Mouse (Mus musculus): ENCODE results near the gene Bcat1.

The Bcat1 gene

DNA sequence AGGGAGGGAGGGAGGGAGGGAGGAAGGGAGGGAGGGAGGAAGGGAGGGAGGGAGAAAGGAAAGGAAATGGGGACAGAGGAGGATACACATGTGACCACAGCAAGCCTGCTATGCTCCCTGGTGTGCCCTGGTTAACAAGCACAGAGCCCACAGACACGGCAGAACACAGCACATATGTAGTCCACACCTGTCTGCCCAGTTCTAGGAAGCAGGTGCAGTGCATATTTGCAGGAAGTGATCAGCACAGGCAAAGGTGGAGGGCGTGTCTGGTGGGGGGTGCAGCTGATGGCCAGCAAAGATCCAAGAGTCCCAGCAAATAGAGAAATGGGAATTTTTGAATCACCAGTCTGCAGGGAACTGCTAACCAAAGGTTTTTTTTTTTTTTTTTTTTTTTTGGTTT is 23.3 kb downstream of the Bcat1 start:
- DNase-seq: no peak

GRCm38 (mm10) chr6:145050899-145051298 is 25.1 kb downstream of the Bcat1 start:
- no peak for DNase-seq

- no peak for DNase-seq
Observed at GRCm38 (mm10) chr6:145048131-145048997, 27.6 kb downstream of the Bcat1 start.

- DNase-seq: no peak
Observed at GRCm38 (mm10) chr6:145047445-145047857, 28.5 kb downstream of the Bcat1 start.

GRCm38 (mm10) chr6:145046266-145046890 is 29.6 kb downstream of the Bcat1 start:
- no peak for DNase-seq

DNA sequence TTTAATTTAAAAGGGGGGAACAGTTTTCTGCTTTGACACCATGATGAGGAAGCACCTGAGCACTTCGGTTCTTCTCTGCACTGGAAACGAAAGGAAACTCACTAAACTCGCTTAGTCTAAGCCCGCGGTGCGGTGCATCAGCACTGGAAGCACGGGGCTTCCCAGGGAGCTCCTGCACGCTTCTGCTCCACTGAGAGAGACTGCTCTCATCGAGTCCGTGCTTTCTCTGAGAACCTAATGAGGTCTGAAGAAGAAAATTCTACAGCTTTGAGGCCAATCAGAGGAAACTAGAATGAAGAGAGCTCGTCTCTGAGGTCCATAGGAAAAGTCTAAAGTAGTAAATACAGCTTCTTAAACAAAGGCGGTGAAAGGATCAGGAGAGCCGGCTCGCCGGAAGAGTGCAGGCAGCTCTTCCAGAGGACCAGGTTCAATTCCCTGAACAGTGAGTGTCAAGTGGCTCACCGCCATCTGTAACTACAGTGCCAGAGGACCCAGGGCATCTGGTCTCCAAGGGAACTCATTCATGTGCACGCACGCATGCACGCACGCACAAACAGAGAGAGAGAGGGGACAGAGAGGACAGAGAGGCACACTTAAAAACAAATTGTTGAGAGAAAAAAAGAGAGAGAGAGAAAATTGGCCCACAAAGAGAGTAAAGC is 30.9 kb downstream of the Bcat1 start:
- DNase-seq: no peak

DNA sequence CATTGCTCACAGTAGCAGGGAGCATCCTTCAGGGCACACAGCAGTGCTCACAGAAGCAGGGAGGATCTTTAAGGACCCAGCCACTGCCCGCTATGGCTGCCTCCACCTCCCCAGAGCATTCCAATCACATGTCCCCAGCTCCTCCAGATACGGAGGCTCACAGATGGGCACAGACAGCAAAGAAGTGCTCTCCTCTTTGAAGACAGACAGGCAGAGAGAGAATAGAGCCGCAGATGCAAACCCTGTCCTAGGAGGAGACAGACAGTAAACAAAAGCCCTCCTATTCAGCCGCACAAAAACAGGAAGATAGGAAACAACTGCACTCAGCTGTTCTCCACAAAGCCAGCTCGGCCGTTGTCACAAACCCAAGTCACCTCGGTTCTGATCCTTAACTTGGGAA is 35.3 kb downstream of the Bcat1 start:
- DNase-seq: no peak

DNA sequence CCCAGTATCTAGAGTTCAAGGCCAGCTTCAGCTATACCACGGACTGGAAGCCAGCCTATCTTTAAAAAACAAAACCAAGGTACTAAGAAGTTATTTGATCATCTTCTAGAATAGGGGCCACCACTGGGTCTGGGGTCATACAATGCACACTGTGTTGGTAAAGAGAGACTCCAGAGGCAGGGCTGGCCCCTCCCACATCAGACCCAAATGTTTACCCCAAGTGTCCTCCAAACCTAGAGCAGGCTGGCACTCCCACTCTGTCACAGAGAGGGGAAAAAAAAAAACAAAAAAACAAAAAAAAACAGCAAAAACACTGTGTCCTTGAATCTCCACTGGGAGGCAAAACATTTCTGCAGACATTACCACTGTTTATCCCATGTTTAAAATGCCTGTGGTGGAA is 38.4 kb downstream of the Bcat1 start:
- no peak for DNase-seq

DNA sequence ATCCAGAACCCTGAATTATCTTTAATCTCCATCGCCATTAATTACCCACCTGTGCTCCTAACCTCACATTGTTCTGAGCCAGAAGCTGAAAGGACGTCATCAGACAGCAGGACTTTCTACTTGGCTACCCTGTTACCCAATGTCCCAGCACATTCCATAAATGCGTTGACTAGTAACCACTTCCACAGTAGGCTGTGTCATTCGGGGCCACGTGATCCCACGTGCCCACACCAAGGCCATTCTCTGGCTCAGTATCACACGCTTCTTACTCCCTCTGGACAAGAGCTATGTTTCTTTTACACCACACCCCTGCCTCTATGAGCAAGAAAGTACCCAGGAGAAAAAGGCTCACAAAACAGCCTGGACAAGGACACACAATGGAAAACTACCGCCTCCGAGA is 40.6 kb downstream of the Bcat1 start:
- DNase-seq: peak in 1 of 2 experiments; percentile 35

DNA sequence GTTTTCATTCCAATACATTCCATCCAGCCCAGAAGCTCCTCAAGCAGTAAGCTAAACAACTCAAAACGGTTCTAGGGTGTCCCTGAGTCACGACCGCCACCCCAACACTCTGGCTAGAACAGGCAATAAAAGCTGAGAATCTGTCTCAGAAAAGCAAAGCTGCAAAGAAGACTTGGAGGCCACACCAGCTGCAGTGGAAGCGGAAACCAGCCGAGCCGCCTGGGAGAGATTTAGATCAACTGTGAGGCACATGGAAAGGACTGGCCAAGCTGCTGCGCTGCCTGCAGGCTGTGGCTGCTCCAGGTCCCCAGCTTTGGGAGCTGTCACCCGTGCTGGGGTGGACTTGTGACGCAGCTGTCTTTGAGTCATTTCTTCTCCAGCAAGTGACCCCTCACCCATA is 45.4 kb downstream of the Bcat1 start:
- no peak for DNase-seq

DNA sequence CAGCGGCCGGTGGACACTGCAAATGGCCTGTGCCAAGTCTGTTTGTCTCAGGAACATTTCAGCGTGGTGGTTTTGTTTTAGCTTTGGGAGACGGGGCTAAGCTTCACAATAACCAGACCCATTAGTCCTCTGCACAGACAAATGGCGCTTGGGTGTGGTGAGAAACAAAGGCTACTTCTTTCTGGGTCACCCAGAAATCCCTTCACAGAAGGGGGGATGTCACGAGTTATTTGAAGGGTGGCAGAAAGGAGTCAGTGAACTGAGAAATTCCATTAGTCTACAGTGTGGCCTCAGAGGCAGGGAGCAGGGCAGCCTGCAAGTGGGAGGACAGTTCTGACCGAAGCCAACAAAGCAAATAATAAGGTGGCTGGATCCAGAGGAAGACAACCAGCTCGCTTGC is 52.0 kb downstream of the Bcat1 start:
- no peak for DNase-seq

DNA sequence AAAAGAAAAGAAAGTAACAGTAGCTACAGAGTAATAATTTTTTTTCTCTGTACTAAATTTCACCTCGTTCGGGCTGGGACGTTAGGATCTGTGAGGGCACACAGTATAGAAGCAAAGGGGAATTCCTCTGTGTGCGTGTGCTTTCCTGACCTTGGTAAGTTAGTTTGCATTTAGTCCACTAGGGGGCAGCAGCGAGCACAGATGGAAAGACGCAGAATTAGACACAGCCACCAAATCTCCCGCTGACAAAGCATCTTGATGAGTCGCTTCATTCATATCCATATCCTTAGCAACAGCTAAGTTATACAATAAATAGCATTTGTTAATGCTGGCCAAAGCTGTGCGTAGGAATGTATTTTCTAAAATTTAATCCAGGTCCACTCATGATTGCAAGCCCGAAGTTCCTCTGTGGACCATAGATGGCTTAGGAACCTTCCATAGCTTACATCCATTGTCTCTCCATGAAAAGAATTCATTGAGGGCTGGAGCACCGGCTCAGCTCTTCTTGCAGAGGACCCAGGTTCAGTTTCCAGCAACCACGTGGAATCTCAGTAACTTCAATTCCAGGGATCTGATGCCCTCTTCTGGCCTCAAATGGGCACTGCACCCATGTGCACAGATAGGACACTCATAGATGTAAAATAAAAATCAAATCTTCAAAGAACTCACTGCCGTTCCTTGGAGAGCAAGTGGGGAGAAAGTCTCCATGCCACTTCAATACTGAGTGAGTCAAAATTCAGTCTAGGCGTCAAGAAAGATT is 52.8 kb downstream of the Bcat1 start:
- peak in 1 of 2 experiments; percentile 17 for DNase-seq

- DNase-seq: no peak
Observed at GRCm38 (mm10) chr6:145022349-145022748, 53.6 kb downstream of the Bcat1 start.

DNA sequence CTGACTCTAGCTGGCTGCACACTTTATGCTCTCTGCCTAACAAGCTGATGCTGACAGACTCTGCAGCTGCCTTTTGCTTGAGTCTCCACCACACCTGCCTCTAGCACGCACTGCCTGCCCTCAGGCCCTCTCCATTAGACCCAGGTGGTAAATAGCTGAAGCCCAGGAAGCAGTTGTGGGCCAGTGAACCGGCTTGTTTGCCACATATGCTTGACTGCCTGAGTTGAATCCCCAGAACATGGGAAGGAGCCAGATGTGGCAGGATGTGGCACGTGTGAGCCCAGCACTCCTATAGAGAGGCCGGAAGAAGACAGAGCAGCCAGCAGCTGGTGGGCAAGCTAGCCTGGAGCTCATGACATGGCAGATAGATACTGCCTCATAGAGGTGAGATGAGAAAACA is 55.4 kb downstream of the Bcat1 start:
- no peak for DNase-seq

GRCm38 (mm10) chr6:145018295-145018694 is 57.7 kb downstream of the Bcat1 start:
- DNase-seq: no peak

- DNase-seq: no peak
Observed at GRCm38 (mm10) chr6:145017508-145017907, 58.5 kb downstream of the Bcat1 start.

DNA sequence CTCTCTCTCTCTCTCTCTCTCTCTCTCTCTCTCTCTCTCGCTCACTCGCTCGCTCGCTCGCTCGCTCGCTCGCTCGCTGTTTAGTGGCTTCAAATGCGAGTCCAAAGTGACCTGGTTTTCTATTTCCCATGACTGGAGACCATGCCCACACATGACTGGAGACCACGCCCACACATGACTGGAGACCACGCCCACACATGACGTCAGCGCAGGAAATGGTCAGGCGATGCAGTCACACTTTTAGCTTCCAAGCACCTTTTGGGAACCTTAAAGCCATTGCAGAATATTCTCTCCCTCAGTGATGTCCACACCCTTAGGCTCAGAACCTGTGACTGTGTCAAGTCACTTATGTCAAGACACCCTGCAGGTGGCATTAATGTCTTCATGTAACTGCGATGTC is 59.3 kb downstream of the Bcat1 start:
- DNase-seq: no peak

DNA sequence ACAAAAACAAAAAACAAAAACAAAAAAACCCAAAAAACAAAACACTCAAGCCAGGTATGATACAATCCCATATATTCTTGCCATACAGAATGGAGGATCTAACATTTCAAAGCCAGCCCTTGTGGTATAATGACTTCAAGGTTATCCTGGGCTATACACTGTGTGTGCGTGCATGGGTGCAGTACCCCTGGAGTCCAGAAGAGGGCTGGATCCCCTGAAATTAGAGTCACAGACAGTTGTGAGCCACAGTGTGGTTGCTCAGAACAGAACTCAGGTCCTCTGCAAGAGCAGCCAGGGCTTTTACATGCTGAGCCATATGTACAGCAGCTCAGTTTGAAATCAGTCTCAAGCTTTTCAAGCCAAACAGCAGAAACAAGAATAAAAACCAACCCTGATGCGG is 61.0 kb downstream of the Bcat1 start:
- DNase-seq: no peak

DNA sequence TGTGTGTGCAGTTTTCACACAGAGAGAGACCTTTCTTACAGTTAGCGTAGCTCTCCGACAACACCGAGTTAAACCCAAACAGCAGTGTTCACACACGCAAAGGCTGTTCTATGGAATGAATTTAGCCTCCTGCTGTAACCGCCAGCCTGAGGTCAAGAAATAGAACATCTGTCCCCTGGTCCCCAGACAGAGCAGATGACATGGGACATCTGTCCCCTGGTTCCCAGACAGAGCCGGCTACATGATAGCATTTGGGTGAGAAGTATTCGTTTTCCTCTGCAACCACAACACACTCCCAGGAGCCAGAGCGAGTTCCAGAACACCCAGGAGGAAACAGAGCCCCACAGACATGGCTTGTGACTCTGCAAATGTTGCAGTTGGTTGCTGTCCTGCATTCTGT is 63.3 kb downstream of the Bcat1 start:
- peak in 1 of 2 experiments; percentile 5 for DNase-seq

- DNase-seq: no peak
Observed at GRCm38 (mm10) chr6:145011141-145011540, 64.8 kb downstream of the Bcat1 start.

DNA sequence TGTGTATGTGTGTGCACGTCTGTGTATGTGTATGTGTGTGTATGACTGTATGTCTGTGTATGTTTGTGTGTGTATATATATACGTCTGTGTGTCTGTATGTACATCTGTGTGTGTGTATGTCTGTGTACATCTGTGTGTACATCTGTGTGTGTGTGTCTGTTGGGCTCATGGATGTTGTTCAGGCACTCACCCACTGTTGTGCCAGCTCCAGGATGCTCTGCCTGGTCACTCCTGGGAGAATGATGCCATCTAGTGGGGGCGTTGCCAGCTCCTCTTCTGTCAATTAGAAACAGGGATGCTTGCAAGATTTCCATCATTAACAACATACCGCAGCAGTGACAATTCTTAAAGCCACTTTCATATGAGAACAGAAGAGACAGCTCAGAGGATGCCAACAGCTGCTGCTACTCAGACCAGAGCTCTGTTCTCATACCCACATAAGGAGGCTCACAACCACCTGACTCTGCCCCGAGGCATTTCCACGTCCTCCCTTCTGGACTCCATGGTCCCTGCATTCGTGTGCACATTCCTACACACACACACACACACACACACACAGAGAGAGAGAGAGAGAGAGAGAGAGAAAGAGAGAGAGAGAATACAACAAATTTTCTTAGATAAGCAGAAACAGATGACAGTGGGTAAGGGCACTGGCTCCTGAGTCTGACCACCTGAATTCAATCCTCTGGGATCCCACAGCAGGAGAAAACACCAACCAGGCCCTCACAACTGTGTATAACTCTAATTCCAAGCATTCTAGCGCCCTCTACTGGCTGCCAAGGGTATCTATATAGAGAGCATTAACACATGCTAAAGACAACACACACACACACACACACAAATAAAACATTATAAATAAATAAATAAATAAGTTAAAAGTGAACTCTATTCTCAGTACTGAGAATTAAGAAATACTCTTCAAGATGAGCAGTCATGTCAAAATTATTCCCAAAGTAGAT is 65.8 kb downstream of the Bcat1 start:
- peak in 1 of 2 experiments; percentile 7 for DNase-seq

DNA sequence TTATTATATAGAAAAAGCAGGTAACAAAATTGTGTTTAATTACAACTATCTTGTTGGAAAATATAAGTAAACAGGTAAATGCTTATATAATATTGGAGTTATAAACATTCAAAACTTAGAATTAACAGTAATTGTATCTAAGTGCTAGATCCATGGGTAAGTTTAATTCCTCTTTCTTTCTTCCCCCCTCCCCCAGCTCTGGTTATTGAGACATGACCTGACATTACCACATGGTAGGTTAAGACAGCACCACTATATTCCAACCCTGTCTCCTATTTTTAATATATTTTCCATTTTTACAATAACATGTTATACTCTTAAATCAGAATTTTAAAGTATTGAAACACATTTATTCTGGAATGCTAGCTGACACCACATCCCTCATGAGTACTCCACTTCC is 72.5 kb downstream of the Bcat1 start:
- DNase-seq: no peak

Data from kidney, adult 8-10 months (tissue).